Mouse (Mus musculus): Measurements from ENCODE around the gene Hmgb1. TPM values are rescaled to one million over a fixed set of nuclear protein-coding genes. Genes with fewer than 3 reads are reported as not detected.

Hmgb1 gene
- polyA plus RNA-seq, 1 experiment from 2014 or later, result 439 TPM

- H3K27ac ChIP-seq (ENCODE audit: low read depth), result no peak overlapping the region
- TF ChIP-seq CTCF (IDR thresholded peaks at IDR 0.05; ENCODE audit: low read depth), result no peak
- no peak for TF ChIP-seq EP300 (IDR thresholded peaks at IDR 0.05; ENCODE audit: low read depth)
- H3K9me3 ChIP-seq (ENCODE audit: low read length), result no peaks in the 10 kb centered on the region
- no peak for DNase-seq
- H3K4me3 ChIP-seq (ENCODE audit: low read depth, low read length), result no peak overlapping the region
- no peak overlapping the region for H3K9ac ChIP-seq (replicated peaks)
- no peak overlapping the region for H3K4me2 ChIP-seq (ENCODE audit: low read depth, low read length)
- peaks cover 7% of the 10 kb centered on the region; the same call in 1 of the 2 replicates for H3K4me1 ChIP-seq (ENCODE audit: insufficient read depth)
- no peaks in the 10 kb centered on the region for H3K36me3 ChIP-seq (replicated peaks; ENCODE audit: insufficient read depth, low read length)
- ATAC-seq, result no peak
- no peaks in the 10 kb centered on the region for H3K27me3 ChIP-seq (ENCODE audit: insufficient read depth, low read length)
- whole genome bisulfite sequencing (ENCODE audit: insufficient replicate concordance), result 76% methylated on average over 14 of the region's 14 CpGs
These were observed 185.8 kb downstream of the Hmgb1 start for GRCm38 (mm10) chr5:148998512-148998911.

DNA sequence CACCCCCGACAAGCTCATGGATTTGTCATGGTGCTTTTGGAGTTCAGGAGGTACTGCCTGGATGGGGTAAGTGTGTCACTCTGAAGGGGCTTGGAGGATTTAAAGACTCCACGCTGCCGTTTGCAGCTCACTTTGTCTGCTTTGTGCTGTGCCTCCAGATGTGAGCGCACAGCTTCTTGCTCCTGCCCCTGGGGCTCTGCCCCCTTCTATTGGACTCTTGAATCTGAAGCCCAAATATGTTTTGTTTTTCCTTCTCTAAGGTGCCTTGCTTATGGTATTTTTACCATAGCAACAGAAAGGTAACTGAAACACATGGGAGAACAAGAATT lies 187.6 kb downstream of the Hmgb1 start:
- Histone ChIP-seq H3K4me3 (ENCODE audit: low read depth, low read length) (no peak overlapping the region), H3K27me3 (ENCODE audit: insufficient read depth, low read length) (no peaks in the 10 kb centered on the region), H3K9ac (replicated peaks) (no peak overlapping the region), H3K4me1 (ENCODE audit: insufficient read depth) (peaks cover 7% of the 10 kb centered on the region; the same call in 1 of the 2 replicates), H3K27ac (ENCODE audit: low read depth) (no peak overlapping the region), H3K4me2 (ENCODE audit: low read depth, low read length) (no peak overlapping the region), H3K36me3 (replicated peaks; ENCODE audit: insufficient read depth, low read length) (no peaks in the 10 kb centered on the region), H3K9me3 (ENCODE audit: low read length) (no peaks in the 10 kb centered on the region)
- TF ChIP-seq EP300 (IDR thresholded peaks at IDR 0.05; ENCODE audit: low read depth), result no peak
- 68% methylated on average over 4 of the region's 4 CpGs for WGBS (ENCODE audit: insufficient replicate concordance)
- DNase-seq, result no peak
- no peak for ATAC-seq

Other genes starting within 250 kb of the Hmgb1 start
- 0.42 TPM in 1 of 2 replicates, not detected in the other for gene Gm42791, start 189.3 kb downstream of the Hmgb1 start, polyA plus RNA-seq (2015; fragmentation: Nextera tagmentation; extraction: Ambion mirVana)
- gene Uspl1, start 139 bp downstream of the Hmgb1 start, polyA plus RNA-seq (2015; fragmentation: Nextera tagmentation; extraction: Ambion mirVana), result 11.7 and 12.4 TPM in 2 replicates
- gene Alox5ap, start 80.3 kb upstream of the Hmgb1 start, polyA plus RNA-seq (2015; fragmentation: Nextera tagmentation; extraction: Ambion mirVana), result 68.2 and 69.3 TPM in 2 replicates
- 0.11 and 0.21 TPM in 2 replicates for gene Medag, start 227.3 kb upstream of the Hmgb1 start, polyA plus RNA-seq (2015; fragmentation: Nextera tagmentation; extraction: Ambion mirVana)

Measured in liver, postnatal 0 days (tissue).